In the genomic region with DNA sequence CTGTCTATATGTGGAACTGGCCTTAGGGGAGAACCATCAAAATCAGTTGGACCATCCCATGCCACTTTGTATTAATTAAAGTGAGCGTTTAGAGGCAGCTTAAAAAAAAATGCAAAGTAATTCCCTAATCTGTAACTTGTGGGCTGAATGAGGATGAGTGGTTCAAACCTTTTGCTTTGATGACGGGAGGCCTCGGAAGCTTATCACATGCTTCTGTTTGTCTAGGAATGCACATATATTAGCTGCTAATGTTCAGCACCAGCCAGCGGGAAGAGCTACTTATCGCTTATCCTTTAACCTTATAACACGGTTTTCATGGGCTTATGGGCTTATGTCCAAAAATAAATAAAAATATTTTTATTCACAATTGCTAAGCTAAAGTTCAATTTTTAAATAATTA, we compare ENCODE assay signal across 30 mouse cellular contexts. TPM values are rescaled to one million over a fixed set of nuclear protein-coding genes. Genes with fewer than 3 reads are reported as not detected.
"Had no signal": no experiment of that assay in that cellular context is flagged by ENCODE, and none has a peak within 500 bp of the region (broad histone marks: within the 10 kb centered on the region; RNA-seq: fewer than 3 reads in every experiment).

No protein-coding gene starts in this region.

- H3K36me3 ChIP-seq: heart, embryonic 10.5 days; heart, embryonic 12.5 days; hindbrain, embryonic 13.5 days; hindbrain, embryonic 15.5 days; kidney, embryonic 15.5 days; limb, embryonic 13.5 days had no signal

- H3K4me1 ChIP-seq: heart, embryonic 10.5 days; heart, embryonic 12.5 days; hindbrain, embryonic 13.5 days; hindbrain, embryonic 15.5 days; kidney, embryonic 15.5 days; limb, embryonic 13.5 days had no signal

- H3K9me3 ChIP-seq: heart, embryonic 10.5 days; heart, embryonic 12.5 days; hindbrain, embryonic 13.5 days; hindbrain, embryonic 15.5 days; kidney, embryonic 15.5 days; limb, embryonic 13.5 days had no signal

- H3K9ac ChIP-seq: heart, embryonic 12.5 days; hindbrain, embryonic 13.5 days; hindbrain, embryonic 15.5 days; kidney, embryonic 15.5 days; limb, embryonic 13.5 days had no signal

- H3K27ac ChIP-seq: gastrocnemius, adult 2 months; heart, embryonic 10.5 days; hindbrain, embryonic 13.5 days; hindbrain, embryonic 15.5 days; hindbrain, postnatal 0 days; kidney, embryonic 15.5 days; kidney, postnatal 0 days; limb, embryonic 13.5 days had no signal

- H3K27me3 ChIP-seq: heart, embryonic 12.5 days; hindbrain, embryonic 13.5 days; hindbrain, embryonic 15.5 days; kidney, embryonic 15.5 days; limb, embryonic 13.5 days had no signal

- H3K4me2 ChIP-seq: heart, embryonic 12.5 days; hindbrain, embryonic 13.5 days; hindbrain, embryonic 15.5 days; kidney, embryonic 15.5 days; limb, embryonic 13.5 days had no signal

- H3K4me3 ChIP-seq: gastrocnemius, adult 2 months; heart, embryonic 10.5 days; heart, embryonic 12.5 days; hindbrain, embryonic 13.5 days; hindbrain, embryonic 15.5 days; kidney, embryonic 15.5 days; limb, embryonic 13.5 days had no signal

- DNase-seq: gastrocnemius, adult 2 months; gastrocnemius, postnatal 10 days; gastrocnemius, postnatal 25 days; heart, adult 18-20 months; heart, postnatal 10 days; heart, postnatal 36 days; kidney, adult 11 months; kidney, adult 2 months; kidney, adult 9 months; kidney, postnatal 14 days; kidney, postnatal 36 days; layer of hippocampus, adult 9-11 months; layer of hippocampus, postnatal 36 days; left cerebral cortex, postnatal 4 days had no signal

- ATAC-seq: hindbrain, postnatal 0 days; intestine, embryonic 16.5 days had no signal

RNA-seq across cellular contexts. Expression of a gene that starts 15.6 kb away (rescaled TPM):
- total RNA-seq: gastrocnemius, adult 2 months; gastrocnemius, postnatal 10 days; gastrocnemius, postnatal 25 days; gastrocnemius, postnatal 4 days; granulocyte monocyte progenitor cell, adult 5-6 weeks; heart, adult 18-20 months; heart, adult 8-10 months; heart, postnatal 10 days; heart, postnatal 36 days; hematopoietic stem cell, adult 5-6 weeks had no signal
- polyA plus RNA-seq: heart, embryonic 14.5 days; heart, embryonic 16.5 days; kidney, adult 2 months; large intestine, adult 2 months had no signal

RNA-seq across cellular contexts. Expression of a gene that starts 16.5 kb away (rescaled TPM):
- total RNA-seq: gastrocnemius, adult 2 months; gastrocnemius, postnatal 25 days; granulocyte monocyte progenitor cell, adult 5-6 weeks; heart, adult 18-20 months; heart, adult 8-10 months; heart, postnatal 10 days; heart, postnatal 36 days; hematopoietic stem cell, adult 5-6 weeks had no signal
- polyA plus RNA-seq: kidney, adult 2 months had no signal
